Mouse (Mus musculus) ZHBTc4 (cell line): ENCODE measurements around the gene Snx1.

ENCODE experiments used
- DNase-seq: peaks from one replicate; pipeline ENCODE4 v3.0.0-alpha.2; 2011; ENCODE audit warnings: low read depth, low spot score

Gene Snx1

GRCm38 (mm10) chr9:66126456-66127192, at the start of gene Snx1, which contains the start of gene Ciao2a:
Snx1 (minus strand) TSS chr9:66126587.
Ciao2a (plus strand) TSS chr9:66126611.
- DNase-seq = peak; percentile 96

- DNase-seq = no peak
These were observed 48.6 kb upstream of the Snx1 start for GRCm38 (mm10) chr9:66174985-66175384.

GRCm38 (mm10) chr9:66173316-66173855, 47.0 kb upstream of the Snx1 start:
- DNase-seq = no peak

GRCm38 (mm10) chr9:66171275-66171921, 45.0 kb upstream of the Snx1 start:
- DNase-seq = no peak

- DNase-seq = no peak
These were observed 44.1 kb upstream of the Snx1 start for GRCm38 (mm10) chr9:66170506-66170905.

- DNase-seq = peak; percentile 13
These were observed 41.8 kb upstream of the Snx1 start for GRCm38 (mm10) chr9:66168233-66168632.

GRCm38 (mm10) chr9:66167222-66167621, 40.8 kb upstream of the Snx1 start:
- DNase-seq = no peak

GRCm38 (mm10) chr9:66162995-66163394, 36.6 kb upstream of the Snx1 start:
- no peak for DNase-seq

GRCm38 (mm10) chr9:66160155-66160554, 33.8 kb upstream of the Snx1 start:
- DNase-seq = peak; percentile 42

- DNase-seq = no peak
These were observed 32.6 kb upstream of the Snx1 start for GRCm38 (mm10) chr9:66158885-66159430.

GRCm38 (mm10) chr9:66157958-66158830, 31.8 kb upstream of the Snx1 start, which contains the start of gene Dapk2:
Dapk2 (plus strand) TSS chr9:66158223.
- DNase-seq = peak; percentile 93

- peak; percentile 37 for DNase-seq
These were observed 29.1 kb upstream of the Snx1 start for GRCm38 (mm10) chr9:66155534-66155933.

- DNase-seq = no peak
These were observed 27.6 kb upstream of the Snx1 start for GRCm38 (mm10) chr9:66154013-66154412.

GRCm38 (mm10) chr9:66153594-66153993, 27.2 kb upstream of the Snx1 start:
- no peak for DNase-seq

- peak; percentile 12 for DNase-seq
These were observed 25.6 kb upstream of the Snx1 start for GRCm38 (mm10) chr9:66152011-66152410.

GRCm38 (mm10) chr9:66146141-66146540, 19.8 kb upstream of the Snx1 start:
- no peak for DNase-seq

- peak; percentile 82 for DNase-seq
These were observed 17.9 kb upstream of the Snx1 start for GRCm38 (mm10) chr9:66144248-66144647.

GRCm38 (mm10) chr9:66142265-66142664, 15.9 kb upstream of the Snx1 start:
- no peak for DNase-seq

GRCm38 (mm10) chr9:66138193-66138592, 11.8 kb upstream of the Snx1 start:
- no peak for DNase-seq

- DNase-seq = peak; percentile 74
These were observed 9.6 kb upstream of the Snx1 start for GRCm38 (mm10) chr9:66135967-66136366.

- no peak for DNase-seq
These were observed 5.1 kb upstream of the Snx1 start for GRCm38 (mm10) chr9:66131466-66131865.
